Mouse (Mus musculus): Measurements from ENCODE around the gene Tmed8. TPM values are rescaled to one million over a fixed set of nuclear protein-coding genes. Genes with fewer than 3 reads are reported as not detected.
A peak's percentile ranks its signal among the peaks of the same experiment; 100 is the strongest.
"Not testable (repeated sequence)": the region's sequence is repeated elsewhere in the genome, so short reads cannot be mapped to it uniquely, and the experiment has no call there.

Tmed8 gene
- polyA plus RNA-seq (2012; rRNA removed), result 8.8 and 10.2 TPM in 2 replicates

DNA sequence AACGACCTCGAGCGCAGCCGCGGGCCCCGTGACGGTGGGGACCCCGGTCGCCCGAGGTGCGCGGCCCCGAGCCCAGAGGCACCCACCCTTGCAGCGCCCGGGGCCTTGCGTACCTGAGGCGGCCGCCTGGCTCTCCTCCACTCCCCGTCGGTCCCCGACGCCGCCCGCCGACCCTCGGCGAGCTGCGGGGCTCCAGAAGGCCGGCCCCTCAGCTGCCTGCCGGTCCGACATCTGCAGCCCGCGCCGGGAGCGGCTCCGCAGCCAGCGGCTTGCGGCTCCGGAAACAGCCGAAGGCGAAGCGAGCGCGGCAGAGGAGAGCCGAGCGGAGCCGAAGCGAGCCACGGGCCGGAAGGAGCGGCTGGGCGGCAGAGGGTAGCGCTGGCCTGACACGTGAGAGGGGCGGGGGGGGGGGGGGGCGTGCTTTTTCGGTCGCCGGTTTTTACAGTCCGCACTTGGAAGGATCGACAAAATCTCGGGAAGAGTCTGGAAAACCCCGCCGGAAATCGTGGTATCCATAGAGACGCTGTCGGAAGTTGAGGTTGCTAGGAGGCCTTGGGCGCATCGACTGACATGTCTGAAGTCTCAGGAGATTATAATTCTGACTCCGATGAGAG is at the start of gene Tmed8:
TSS of gene Tmed8 (minus strand) at position 482 of the 614 bp plus-strand sequence.
- peak; percentile 61 for DNase-seq (ENCODE audit: low spot score)

GRCm38 (mm10) chr12:87238632-87239031 is 38.4 kb upstream of the Tmed8 start, which contains the start of gene Noxred1:
TSS of gene Noxred1 (minus strand) at chr12:87238732.
- no peak for DNase-seq (ENCODE audit: low spot score)

DNA sequence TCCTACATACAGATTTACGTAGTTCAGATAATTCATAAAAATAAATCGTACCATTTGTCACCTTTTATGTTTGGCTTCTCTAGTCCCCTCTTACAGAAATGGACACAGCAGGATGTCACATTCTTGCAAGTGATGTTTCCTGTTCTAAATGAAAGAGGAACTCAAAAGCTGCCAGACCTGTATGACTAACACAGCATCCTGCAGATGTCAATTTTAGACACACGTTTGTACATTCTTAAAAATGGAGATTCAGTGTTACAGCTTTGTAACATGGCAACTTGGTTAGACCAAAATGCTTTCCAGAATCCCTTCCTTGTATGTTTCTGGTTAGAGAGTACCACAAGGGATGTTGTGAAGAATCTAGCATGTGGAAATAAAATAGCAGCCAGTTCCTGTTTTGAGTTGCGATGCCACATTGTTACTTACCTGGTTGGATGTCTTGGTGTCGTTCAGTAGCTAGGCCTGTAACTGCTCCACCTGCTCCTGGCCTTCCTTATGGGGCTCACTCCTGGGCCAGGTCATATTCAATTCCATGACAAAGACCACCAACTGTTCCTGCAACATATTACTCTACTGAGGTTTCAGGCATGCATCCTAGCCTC is 36.7 kb upstream of the Tmed8 start:
- no peak for DNase-seq (ENCODE audit: low spot score)

GRCm38 (mm10) chr12:87230379-87230895 is 30.2 kb upstream of the Tmed8 start:
- DNase-seq (ENCODE audit: low spot score), result no peak

DNA sequence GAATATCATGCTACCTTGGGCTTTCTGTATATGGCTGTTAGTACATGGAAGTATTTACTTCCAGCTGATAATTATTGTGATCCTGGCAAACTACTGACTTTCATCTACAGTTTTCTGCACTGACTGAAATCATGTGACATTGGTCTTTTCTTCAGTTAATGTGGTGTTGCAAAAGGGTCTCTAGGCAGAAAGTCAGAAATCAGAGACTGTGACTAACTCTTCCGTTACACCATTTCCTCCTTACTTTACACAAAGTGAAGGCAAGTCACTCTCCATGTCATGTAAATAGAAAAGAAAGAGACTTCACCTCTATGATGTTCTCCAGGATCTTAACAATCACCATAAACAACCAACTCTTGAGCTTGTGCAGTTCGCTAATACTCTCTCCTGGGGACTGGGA is 29.4 kb upstream of the Tmed8 start:
- no peak for DNase-seq (ENCODE audit: low spot score)

DNA sequence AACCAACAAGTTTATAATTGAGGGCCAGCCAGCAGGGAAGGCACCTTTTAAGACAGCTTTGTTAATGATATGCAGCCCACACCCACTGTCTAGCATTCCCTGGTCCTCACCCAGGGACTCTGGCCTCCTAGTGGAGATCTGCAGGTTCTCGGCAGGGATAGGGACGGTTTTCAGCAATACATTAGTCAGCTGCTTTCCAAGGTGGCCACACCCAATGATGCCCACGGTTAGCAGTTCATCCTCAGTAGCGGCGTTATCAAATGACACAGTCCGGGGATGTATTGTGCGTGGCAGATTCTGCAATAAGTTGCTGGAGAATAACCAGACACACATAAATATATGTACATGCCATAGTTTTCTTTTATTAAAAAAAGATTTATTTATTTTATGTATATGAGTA is 26.5 kb upstream of the Tmed8 start:
- DNase-seq (ENCODE audit: low spot score), result no peak

- DNase-seq (ENCODE audit: low spot score), result no peak
These were observed 24.7 kb upstream of the Tmed8 start for GRCm38 (mm10) chr12:87224950-87225349.

- no peak for DNase-seq (ENCODE audit: low spot score)
These were observed 19.1 kb upstream of the Tmed8 start for GRCm38 (mm10) chr12:87219362-87219761.

DNA sequence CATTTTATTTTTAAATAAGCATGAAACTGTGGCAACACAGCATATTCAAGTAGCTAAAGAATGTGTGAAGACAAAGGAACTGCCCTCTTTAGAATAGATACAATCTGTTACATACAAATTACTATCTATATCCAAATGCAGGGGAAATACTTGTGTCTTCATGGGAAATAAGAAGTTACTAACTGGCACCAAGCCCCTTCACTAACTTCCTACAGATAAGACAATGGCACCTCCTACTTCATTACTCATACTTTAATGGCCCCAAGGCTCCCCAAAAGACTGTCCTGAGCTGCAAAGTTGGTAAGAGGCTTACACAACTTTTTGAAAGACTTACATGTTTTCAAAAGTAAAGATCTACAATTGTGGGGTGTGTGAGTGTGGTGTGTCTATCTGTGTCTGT is 17.3 kb upstream of the Tmed8 start:
- no peak for DNase-seq (ENCODE audit: low spot score)

DNA sequence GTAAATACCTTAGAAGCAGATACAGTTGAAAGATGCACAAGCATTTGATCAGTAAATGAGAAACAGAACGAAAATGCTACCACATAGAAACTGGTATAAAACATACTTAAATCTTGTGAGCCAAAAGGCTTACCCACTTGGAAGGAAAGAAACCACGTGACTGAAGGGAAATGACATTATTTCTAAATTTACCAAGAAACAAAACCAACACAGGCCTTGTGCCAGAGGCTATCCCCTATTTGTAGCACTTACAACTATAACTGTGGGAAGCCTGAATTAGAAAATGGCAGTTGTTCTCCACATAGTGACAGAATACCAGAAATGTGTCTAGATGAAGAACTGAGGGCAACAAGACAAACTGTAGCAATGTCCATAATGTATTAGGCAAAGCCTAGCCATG is 15.8 kb upstream of the Tmed8 start:
- no peak for DNase-seq (ENCODE audit: low spot score)

- no peak for DNase-seq (ENCODE audit: low spot score)
These were observed 12.8 kb upstream of the Tmed8 start for GRCm38 (mm10) chr12:87212844-87213606.

DNA sequence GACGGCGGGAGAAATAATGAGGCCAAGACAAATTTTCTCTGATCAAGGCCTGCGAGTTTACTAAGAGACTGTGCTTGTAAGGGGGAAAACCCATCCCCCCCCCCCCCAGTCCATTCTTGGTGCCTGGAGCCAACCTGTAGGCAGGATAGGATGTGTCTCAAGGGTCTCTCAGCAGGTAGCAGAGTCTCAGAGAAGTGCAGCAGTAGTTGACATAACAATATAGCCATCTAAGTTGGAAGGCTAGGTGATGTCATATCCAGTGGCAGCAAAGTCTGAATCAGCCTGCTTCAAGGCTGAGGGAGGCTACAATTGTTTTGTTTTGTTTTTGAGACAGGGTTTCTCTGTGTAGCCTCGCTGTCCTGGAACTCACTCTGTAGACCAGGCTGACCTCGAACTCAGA is 5.5 kb upstream of the Tmed8 start:
- not testable (repeated sequence) for DNase-seq (ENCODE audit: low spot score)

DNA sequence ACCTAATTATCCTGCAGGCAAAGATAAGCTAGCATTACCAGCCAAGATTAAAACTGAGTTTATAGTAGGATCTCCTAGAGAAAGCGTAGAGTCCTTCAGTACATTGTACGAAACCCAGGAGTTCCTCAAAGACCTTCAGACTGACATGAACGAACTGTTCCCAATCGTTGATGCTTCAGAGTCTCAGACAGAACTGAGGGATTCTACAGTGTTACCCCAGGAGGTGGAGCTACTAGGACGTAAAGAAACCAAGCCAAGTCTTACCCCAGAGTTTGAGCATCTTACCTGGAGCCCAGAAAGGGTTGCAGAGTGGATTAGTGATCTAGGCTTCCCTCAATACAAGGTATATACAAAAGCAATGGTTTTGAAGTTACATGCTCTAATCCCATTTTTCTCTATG is 1.4 kb upstream of the Tmed8 start:
- DNase-seq (ENCODE audit: low spot score), result no peak

- peak; percentile 31 for DNase-seq (ENCODE audit: low spot score)
These were observed 865 bp downstream of the Tmed8 start, which contains the start of gene Samd15 for GRCm38 (mm10) chr12:87199206-87199972. TSS of gene Samd15 (plus strand) at chr12:87199723.

GRCm38 (mm10) chr12:87198792-87199191 is 1.5 kb downstream of the Tmed8 start:
- DNase-seq (ENCODE audit: low spot score), result no peak

GRCm38 (mm10) chr12:87196310-87196709 is 3.9 kb downstream of the Tmed8 start:
- no peak for DNase-seq (ENCODE audit: low spot score)

- no peak for DNase-seq (ENCODE audit: low spot score)
These were observed 5.2 kb downstream of the Tmed8 start for GRCm38 (mm10) chr12:87195069-87195468.

- no peak for DNase-seq (ENCODE audit: low spot score)
These were observed 7.2 kb downstream of the Tmed8 start for GRCm38 (mm10) chr12:87193008-87193407.

- DNase-seq (ENCODE audit: low spot score), result no peak
These were observed 22.6 kb downstream of the Tmed8 start for GRCm38 (mm10) chr12:87177631-87178030.

- no peak for DNase-seq (ENCODE audit: low spot score)
These were observed 24.9 kb downstream of the Tmed8 start for GRCm38 (mm10) chr12:87175194-87175946.

- DNase-seq (ENCODE audit: low spot score), result no peak
These were observed 39.4 kb downstream of the Tmed8 start for GRCm38 (mm10) chr12:87160815-87161214.
